Mouse (Mus musculus) liver, embryonic 12.5 days (tissue): ENCODE results near the gene Zic5. TPM values are rescaled to one million over a fixed set of nuclear protein-coding genes. Genes with fewer than 3 reads are reported as not detected.

Source experiments
- ATAC-seq: fragments of 200-750 bp; cut with Nextera tagmentation; 2 replicates; pipeline ENCODE4 v1.8.0; 2017; ENCODE audit warnings: moderate number of reproducible peaks, mild to moderate bottlenecking, moderate library complexity
- H3K27ac ChIP-seq: fragments of 300-500 bp; sonication (generic); 2 replicates; pipeline ENCODE4 v1.5.1; 2016; ENCODE audit warnings: mild to moderate bottlenecking
- H3K27me3 ChIP-seq: fragments of 300-500 bp; sonication (generic); replicated peaks from 2 replicates; pipeline ENCODE4 v1.6.1; 2016; ENCODE audit warnings: mild to moderate bottlenecking, moderate library complexity
- H3K36me3 ChIP-seq: fragments of 300-500 bp; sonication (generic); 2 replicates; pipeline ENCODE4 v1.6.1; 2016; ENCODE audit warnings: mild to moderate bottlenecking, moderate library complexity
- H3K4me1 ChIP-seq: fragments of 300-500 bp; sonication (generic); 2 replicates; pipeline ENCODE4 v1.6.1; 2016
- H3K4me2 ChIP-seq: fragments of 300-500 bp; sonication (generic); 2 replicates; pipeline ENCODE4 v1.6.1; 2016; ENCODE audit warnings: mild to moderate bottlenecking, moderate library complexity
- H3K4me3 ChIP-seq: fragments of 300-500 bp; sonication (generic); 2 replicates; pipeline ENCODE4 v1.5.1; 2016; ENCODE audit warnings: mild to moderate bottlenecking, moderate library complexity
- H3K9ac ChIP-seq: fragments of 300-500 bp; sonication (generic); 2 replicates; pipeline ENCODE4 v1.6.1; 2016; ENCODE audit warnings: mild to moderate bottlenecking, moderate library complexity
- H3K9me3 ChIP-seq: fragments of 300-500 bp; sonication (generic); replicated peaks from 2 replicates; pipeline ENCODE4 v1.6.1; 2016; ENCODE audit warnings: mild to moderate bottlenecking, moderate library complexity
- WGBS: fragments of 180-500 bp; shearing (Covaris S2); methylation state at CpG from one replicate; pipeline ENCODE4 v1.1.7; 2016; ENCODE audit not compliant: insufficient replicate concordance; 5-methylcytosine and 5-hydroxymethylcytosine counted together
- polyA plus RNA-seq: library from polyadenylated mRNA; unstranded; fragments of >200 nt; fragmentation: Nextera tagmentation; extraction: Ambion mirVana; gene quantifications from 2 replicates; pipeline ENCODE4 v1.2.1, GENCODE M21; 2016

The Zic5 gene
- polyA plus RNA-seq, 1 experiment from 2014 or later, result not detected

DNA sequence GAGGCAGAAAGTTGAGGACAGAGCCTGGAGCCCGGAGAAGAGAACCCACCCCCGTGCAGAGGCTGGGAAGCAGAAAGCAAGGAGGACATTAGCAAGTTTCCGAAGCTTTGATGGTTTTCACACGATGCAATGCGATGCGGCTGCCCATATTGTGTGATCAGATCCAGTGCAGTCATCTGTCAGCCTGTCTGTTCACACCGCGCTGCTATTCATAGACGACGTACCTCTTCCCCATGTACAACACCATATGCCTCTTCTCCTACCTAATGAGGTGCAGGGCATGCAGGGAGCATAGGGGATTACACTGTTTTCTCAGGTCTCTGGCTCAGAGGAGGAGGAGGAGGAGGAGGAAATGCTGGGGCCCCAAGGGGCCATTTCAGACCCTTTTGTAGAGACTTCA, 28.6 kb downstream of the Zic5 start:
- Histone ChIP-seq H3K27ac (no peak overlapping the region), H3K9ac (no peak overlapping the region), H3K4me2 (no peak overlapping the region), H3K4me1 (no peaks in the 10 kb centered on the region), H3K27me3 (peaks cover 19% of the 10 kb centered on the region; the same call in 1 of the 2 replicates), H3K36me3 (no peaks in the 10 kb centered on the region), H3K9me3 (no peaks in the 10 kb centered on the region), H3K4me3 (no peak overlapping the region)
- ATAC-seq, result no peak
- WGBS, result 74% methylated on average over 10 of the region's 10 CpGs

DNA sequence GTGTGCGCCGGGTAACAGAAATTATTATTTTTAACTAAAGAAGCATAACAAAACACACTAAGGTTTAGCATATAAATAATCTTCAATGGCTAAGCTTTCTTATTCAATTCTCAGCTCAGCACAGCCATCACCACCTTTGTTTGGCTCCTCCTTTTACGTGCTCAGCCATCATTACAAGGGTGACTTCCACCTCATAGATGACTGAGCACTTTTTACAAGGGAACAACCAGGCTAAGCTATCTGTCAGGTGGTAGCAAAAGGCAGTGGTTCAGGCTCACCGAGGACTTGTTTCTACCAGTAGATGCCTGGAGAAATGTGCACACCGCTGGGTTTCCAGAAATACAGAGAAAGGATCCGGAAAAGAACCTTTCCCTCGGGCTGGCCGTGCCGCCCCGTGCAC, 31.4 kb downstream of the Zic5 start:
- H3K27me3 ChIP-seq, result peaks cover 9% of the 10 kb centered on the region; the same call in 1 of the 2 replicates
- no peak overlapping the region for H3K4me2 ChIP-seq
- 77% methylated on average over 10 of the region's 10 CpGs for WGBS
- no peak overlapping the region for H3K4me3 ChIP-seq
- no peak for ATAC-seq
- no peaks in the 10 kb centered on the region for H3K36me3 ChIP-seq
- no peaks in the 10 kb centered on the region for H3K4me1 ChIP-seq
- H3K9me3 ChIP-seq, result no peaks in the 10 kb centered on the region
- no peak overlapping the region for H3K27ac ChIP-seq
- no peak overlapping the region for H3K9ac ChIP-seq

DNA sequence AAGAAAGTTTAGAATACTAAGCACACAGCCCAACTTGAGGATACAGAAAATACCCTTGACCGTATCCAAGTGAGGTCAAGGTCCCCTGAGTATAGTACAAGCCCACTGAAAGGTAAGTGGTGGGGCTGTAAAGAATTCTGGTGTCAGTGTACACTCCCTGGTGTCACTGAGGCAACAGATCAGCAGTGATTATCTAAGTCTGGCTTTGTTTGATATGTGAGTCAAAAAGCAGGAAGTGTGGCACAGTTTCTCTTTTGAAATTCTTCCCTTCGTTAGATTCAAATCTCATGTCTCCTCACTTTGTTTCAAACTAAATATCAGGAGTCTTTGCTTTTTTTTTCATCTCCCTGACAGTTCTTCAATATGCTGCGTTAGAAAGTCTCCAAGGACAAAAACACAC, 32.9 kb downstream of the Zic5 start:
- Histone ChIP-seq H3K36me3 (no peaks in the 10 kb centered on the region), H3K27me3 (peaks cover 8% of the 10 kb centered on the region; the same call in 1 of the 2 replicates), H3K27ac (no peak overlapping the region), H3K4me2 (no peak overlapping the region), H3K9ac (no peak overlapping the region), H3K4me1 (no peaks in the 10 kb centered on the region), H3K9me3 (no peaks in the 10 kb centered on the region), H3K4me3 (no peak overlapping the region)
- ATAC-seq, result no peak
- WGBS, result 45% methylated on average over 3 of the region's 3 CpGs

- ATAC-seq, result no peak
- 65% methylated on average over 3 of the region's 3 CpGs for whole genome bisulfite sequencing
- Histone ChIP-seq H3K4me3 (no peak overlapping the region), H3K27ac (no peak overlapping the region), H3K4me1 (no peaks in the 10 kb centered on the region), H3K36me3 (no peaks in the 10 kb centered on the region), H3K9me3 (no peaks in the 10 kb centered on the region), H3K27me3 (peaks cover 6% of the 10 kb centered on the region; the same call in 1 of the 2 replicates), H3K9ac (no peak overlapping the region), H3K4me2 (no peak overlapping the region)
These were observed 37.8 kb downstream of the Zic5 start for GRCm38 (mm10) chr14:122427654-122428053.

DNA sequence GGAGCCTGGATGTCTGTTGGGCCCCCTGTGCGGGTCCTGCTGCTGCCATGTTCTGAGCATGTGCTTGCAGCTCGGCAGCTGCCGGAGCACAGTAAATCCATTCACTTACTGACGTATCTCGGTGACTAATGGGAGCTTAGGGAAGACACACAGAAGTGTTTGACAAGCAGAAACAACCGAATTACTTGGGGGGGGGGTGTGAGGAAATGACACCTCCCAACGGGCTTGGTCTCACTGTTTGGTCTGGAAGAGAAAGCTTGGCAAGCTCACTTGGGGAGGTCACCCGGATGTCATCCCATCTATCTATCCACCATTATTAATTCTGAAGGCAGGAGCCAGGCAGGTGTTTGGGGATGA, 38.3 kb downstream of the Zic5 start:
- Histone ChIP-seq H3K27me3 (peaks cover 6% of the 10 kb centered on the region; the same call in 1 of the 2 replicates), H3K4me2 (no peak overlapping the region), H3K9me3 (no peaks in the 10 kb centered on the region), H3K4me1 (no peaks in the 10 kb centered on the region), H3K9ac (no peak overlapping the region), H3K27ac (no peak overlapping the region), H3K4me3 (no peak overlapping the region), H3K36me3 (no peaks in the 10 kb centered on the region)
- no peak for ATAC-seq
- 67% methylated on average over 8 of the region's 8 CpGs for WGBS

DNA sequence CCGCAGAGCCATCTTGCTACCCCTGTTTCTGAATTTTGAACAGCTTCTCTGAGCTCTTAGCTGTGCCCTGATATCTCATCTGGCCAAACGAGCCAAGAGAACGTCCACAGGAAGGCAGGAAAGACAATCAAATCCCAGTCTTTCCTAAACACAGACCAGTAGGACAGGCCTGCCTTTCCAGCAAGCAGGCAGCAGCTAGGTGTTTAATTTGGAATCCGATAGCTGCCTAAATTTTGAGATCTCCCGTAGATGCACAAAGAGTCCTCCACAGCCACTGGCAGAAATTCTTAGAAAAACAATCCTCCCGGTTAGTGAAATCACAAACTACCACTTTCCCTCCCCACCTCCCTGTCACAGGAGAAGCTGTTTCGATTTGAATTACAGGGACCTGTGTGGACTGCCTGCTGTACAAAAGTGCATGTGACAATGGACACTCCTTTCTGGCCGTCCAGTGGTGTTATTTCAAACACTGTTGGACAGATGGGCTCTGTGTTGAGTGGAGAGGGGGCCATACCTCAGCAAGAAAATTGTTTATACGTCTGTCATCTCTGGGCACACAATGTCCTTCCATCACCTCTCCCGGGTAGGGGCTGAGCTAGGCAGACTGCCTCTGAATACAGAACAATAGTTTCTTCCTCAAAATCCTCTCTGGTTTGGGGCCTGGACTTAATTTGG, 38.8 kb downstream of the Zic5 start:
- 51% methylated on average over 10 of the region's 10 CpGs for WGBS
- Histone ChIP-seq H3K4me1 (no peaks in the 10 kb centered on the region), H3K27me3 (peaks cover 6% of the 10 kb centered on the region; the same call in 1 of the 2 replicates), H3K36me3 (no peaks in the 10 kb centered on the region), H3K4me2 (no peak overlapping the region), H3K9ac (no peak overlapping the region), H3K4me3 (no peak overlapping the region), H3K9me3 (no peaks in the 10 kb centered on the region), H3K27ac (no peak overlapping the region)
- ATAC-seq, result no peak

GRCm38 (mm10) chr14:122424441-122424840, 41.0 kb downstream of the Zic5 start:
- H3K9ac ChIP-seq, result no peak overlapping the region
- H3K4me1 ChIP-seq, result no peaks in the 10 kb centered on the region
- no peak for ATAC-seq
- no peaks in the 10 kb centered on the region for H3K9me3 ChIP-seq
- H3K4me3 ChIP-seq, result no peak overlapping the region
- no peak overlapping the region for H3K27ac ChIP-seq
- peaks cover 11% of the 10 kb centered on the region for H3K27me3 ChIP-seq
- H3K36me3 ChIP-seq, result no peaks in the 10 kb centered on the region
- H3K4me2 ChIP-seq, result no peak overlapping the region
- 82% methylated on average over 3 of the region's 3 CpGs for WGBS

- Histone ChIP-seq H3K4me2 (no peak overlapping the region), H3K4me3 (no peak overlapping the region), H3K4me1 (no peaks in the 10 kb centered on the region), H3K36me3 (no peaks in the 10 kb centered on the region), H3K9ac (no peak overlapping the region), H3K9me3 (no peaks in the 10 kb centered on the region), H3K27me3 (peaks cover 13% of the 10 kb centered on the region), H3K27ac (no peak overlapping the region)
- 36% methylated on average over 4 of the region's 4 CpGs for WGBS
- ATAC-seq, result no peak
These were observed 49.2 kb downstream of the Zic5 start for GRCm38 (mm10) chr14:122416166-122416771.

DNA sequence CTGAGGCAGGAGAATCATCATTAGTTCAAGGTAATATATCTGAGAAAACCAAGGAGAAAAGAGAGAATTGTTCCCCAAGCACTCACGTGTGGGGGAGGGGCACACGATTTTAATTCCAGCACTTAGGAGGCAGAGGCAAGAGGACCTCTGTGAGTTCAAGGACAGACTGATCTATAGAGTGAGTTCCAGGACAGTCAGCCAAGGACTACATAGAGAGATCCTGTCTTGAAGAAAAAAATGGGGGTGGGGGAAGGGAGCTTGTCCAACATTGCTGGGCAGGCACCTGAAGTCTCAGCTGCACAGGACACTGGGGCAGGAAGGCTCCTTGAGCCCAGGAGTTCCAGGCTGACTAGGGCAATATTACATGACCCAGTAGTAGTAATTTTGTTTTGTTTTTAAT, 50.7 kb downstream of the Zic5 start:
- Histone ChIP-seq H3K4me3 (no peak overlapping the region), H3K9me3 (no peaks in the 10 kb centered on the region), H3K36me3 (no peaks in the 10 kb centered on the region), H3K27ac (no peak overlapping the region), H3K4me2 (no peak overlapping the region), H3K27me3 (peaks cover 16% of the 10 kb centered on the region; the same call in 1 of the 2 replicates), H3K9ac (no peak overlapping the region), H3K4me1 (no peaks in the 10 kb centered on the region)
- no peak for ATAC-seq
- 65% methylated on average over 2 of the region's 2 CpGs for WGBS

DNA sequence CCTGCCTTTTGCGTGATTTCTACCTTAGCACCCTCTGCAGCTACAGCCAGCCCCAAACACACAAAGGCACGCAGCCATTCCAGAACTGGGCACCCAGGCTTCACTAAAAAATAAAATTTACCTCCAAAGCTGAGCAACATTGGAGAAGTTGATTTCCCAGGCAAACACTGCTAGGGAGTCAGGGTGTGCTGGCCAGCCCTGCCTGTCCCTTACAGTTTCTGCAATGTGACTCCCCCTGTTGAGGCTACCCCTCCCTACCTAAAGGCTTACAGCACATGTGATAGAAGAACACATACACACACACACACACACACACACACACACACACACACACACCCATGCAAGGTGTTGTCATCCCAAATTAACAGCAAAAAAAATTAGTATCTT, 51.9 kb downstream of the Zic5 start:
- Histone ChIP-seq H3K9ac (no peak overlapping the region), H3K36me3 (no peaks in the 10 kb centered on the region), H3K4me1 (no peaks in the 10 kb centered on the region), H3K27me3 (peaks cover 25% of the 10 kb centered on the region), H3K9me3 (no peaks in the 10 kb centered on the region), H3K4me3 (no peak overlapping the region), H3K27ac (no peak overlapping the region), H3K4me2 (no peak overlapping the region)
- 64% methylated on average over 2 of the region's 2 CpGs for WGBS
- ATAC-seq, result no peak

- no peak overlapping the region for H3K27ac ChIP-seq
- no peaks in the 10 kb centered on the region for H3K9me3 ChIP-seq
- no peaks in the 10 kb centered on the region for H3K4me1 ChIP-seq
- no peak overlapping the region for H3K4me3 ChIP-seq
- no peak for ATAC-seq
- H3K4me2 ChIP-seq, result no peak overlapping the region
- peaks cover 30% of the 10 kb centered on the region for H3K27me3 ChIP-seq
- no peak overlapping the region for H3K9ac ChIP-seq
- H3K36me3 ChIP-seq, result no peaks in the 10 kb centered on the region
- WGBS, result 65% methylated on average over 2 of the region's 2 CpGs
These were observed 52.5 kb downstream of the Zic5 start for GRCm38 (mm10) chr14:122412841-122413541.
